Mouse (Mus musculus) neural tube, embryonic 12.5 days (tissue): ENCODE data around the gene Rps2. TPM values are rescaled to one million over a fixed set of nuclear protein-coding genes. Genes with fewer than 3 reads are reported as not detected.
A peak's percentile ranks its signal among the peaks of the same experiment; 100 is the strongest.
"Not testable (repeated sequence)": the region's sequence is repeated elsewhere in the genome, so short reads cannot be mapped to it uniquely, and the experiment has no call there.

ENCODE experiments used
- ATAC-seq: fragments of 200-750 bp; cut with Nextera tagmentation; 2 replicates; pipeline ENCODE4 v1.8.0; 2017; ENCODE audit warnings: low read depth, mild to moderate bottlenecking, moderate TSS enrichment, moderate library complexity; ENCODE audit not compliant: low FRiP score
- H3K27ac ChIP-seq: fragments of 300-500 bp; sonication (generic); 2 replicates; pipeline ENCODE4 v1.5.1; 2016
- H3K27me3 ChIP-seq: fragments of 300-500 bp; sonication (generic); replicated peaks from 2 replicates; pipeline ENCODE4 v1.6.1; 2016; ENCODE audit warnings: mild to moderate bottlenecking
- H3K36me3 ChIP-seq: fragments of 300-500 bp; sonication (generic); 2 replicates; pipeline ENCODE4 v1.6.1; 2016; ENCODE audit warnings: mild to moderate bottlenecking
- H3K4me1 ChIP-seq: fragments of 300-500 bp; sonication (generic); 2 replicates; pipeline ENCODE4 v1.6.1; 2016
- H3K4me2 ChIP-seq: fragments of 300-500 bp; sonication (generic); replicated peaks from 2 replicates; pipeline ENCODE4 v1.6.1; 2016; ENCODE audit warnings: mild to moderate bottlenecking
- H3K4me3 ChIP-seq: fragments of 300-500 bp; sonication (generic); 2 replicates; pipeline ENCODE4 v1.5.1; 2016
- H3K9ac ChIP-seq: fragments of 300-500 bp; sonication (generic); 2 replicates; pipeline ENCODE4 v1.6.1; 2016; ENCODE audit warnings: mild to moderate bottlenecking
- H3K9me3 ChIP-seq: fragments of 300-500 bp; sonication (generic); 2 replicates; pipeline ENCODE4 v1.6.1; 2016; ENCODE audit warnings: mild to moderate bottlenecking
- WGBS: fragments of 180-500 bp; shearing (Covaris S2); methylation state at CpG from one replicate; pipeline ENCODE4 v1.1.7; 2016; 5-methylcytosine and 5-hydroxymethylcytosine counted together
- polyA plus RNA-seq: library from polyadenylated mRNA; unstranded; fragments of >200 nt; fragmentation: Nextera tagmentation; extraction: Ambion mirVana; gene quantifications from 2 replicates; pipeline ENCODE4 v1.2.1, GENCODE M21; 2016

Rps2 gene
- 826 and 871 TPM in 2 replicates for polyA plus RNA-seq

DNA sequence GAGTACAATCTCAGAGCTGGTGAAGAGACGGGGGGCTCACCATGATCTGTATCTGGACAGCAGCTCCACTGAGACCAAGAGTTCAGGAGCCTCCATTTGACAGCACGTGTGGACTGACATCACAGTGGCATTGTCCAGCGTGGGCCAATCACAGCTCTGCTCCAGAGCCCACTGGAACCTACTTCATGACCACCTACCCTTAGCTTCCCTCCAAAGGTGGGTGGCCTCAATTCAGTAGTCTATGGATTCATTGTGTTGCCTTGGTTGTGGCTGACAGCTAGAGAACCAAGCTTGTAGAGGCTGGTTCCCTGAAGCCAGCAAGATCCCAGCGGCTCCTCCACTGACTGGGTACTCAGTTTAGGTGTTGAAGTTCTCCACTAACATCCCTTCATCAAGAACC, at the start of gene Rps2, which contains the start of gene Rnf151:
Rps2 (plus strand) TSS at position 174 of the 400 bp plus-strand sequence.
Rnf151 (minus strand) TSS at position 121 of the 400 bp plus-strand sequence.
- Histone ChIP-seq H3K4me3 (peak within 1 kb of the TSS; percentile 80), H3K27me3 (no peaks in the 10 kb centered on the region), H3K4me1 (peaks cover 24% of the 10 kb centered on the region), H3K9ac (0 out of 2 replicates have a peak within 1 kb of the TSS, but pooled peaks have one; percentile 83), H3K27ac (no peak within 1 kb of the TSS), H3K9me3 (no peaks in the 10 kb centered on the region), H3K4me2 (peak within 1 kb of the TSS; percentile 94), H3K36me3 (peaks cover 36% of the 10 kb centered on the region)
- ATAC-seq, result no peak
- 93% methylated on average over 4 of the region's 4 CpGs for WGBS

GRCm38 (mm10) chr17:24669214-24669544, 48.7 kb upstream of the Rps2 start:
- peak; percentile 41 for ATAC-seq
- 0 out of 2 replicates have a peak overlapping the region, but pooled peaks have one; percentile 59 for H3K27ac ChIP-seq
- H3K4me2 ChIP-seq, result peak overlapping the region; percentile 81
- not testable (repeated sequence) for H3K36me3 ChIP-seq, H3K27me3 ChIP-seq, H3K9me3 ChIP-seq
- 13% methylated on average over 15 of the region's 15 CpGs for WGBS
- H3K4me1 ChIP-seq, result peaks cover 27% of the 10 kb centered on the region
- peak overlapping the region; percentile 97; the same call in 1 of the 2 replicates for H3K9ac ChIP-seq
- H3K4me3 ChIP-seq, result peak overlapping the region; percentile 99

DNA sequence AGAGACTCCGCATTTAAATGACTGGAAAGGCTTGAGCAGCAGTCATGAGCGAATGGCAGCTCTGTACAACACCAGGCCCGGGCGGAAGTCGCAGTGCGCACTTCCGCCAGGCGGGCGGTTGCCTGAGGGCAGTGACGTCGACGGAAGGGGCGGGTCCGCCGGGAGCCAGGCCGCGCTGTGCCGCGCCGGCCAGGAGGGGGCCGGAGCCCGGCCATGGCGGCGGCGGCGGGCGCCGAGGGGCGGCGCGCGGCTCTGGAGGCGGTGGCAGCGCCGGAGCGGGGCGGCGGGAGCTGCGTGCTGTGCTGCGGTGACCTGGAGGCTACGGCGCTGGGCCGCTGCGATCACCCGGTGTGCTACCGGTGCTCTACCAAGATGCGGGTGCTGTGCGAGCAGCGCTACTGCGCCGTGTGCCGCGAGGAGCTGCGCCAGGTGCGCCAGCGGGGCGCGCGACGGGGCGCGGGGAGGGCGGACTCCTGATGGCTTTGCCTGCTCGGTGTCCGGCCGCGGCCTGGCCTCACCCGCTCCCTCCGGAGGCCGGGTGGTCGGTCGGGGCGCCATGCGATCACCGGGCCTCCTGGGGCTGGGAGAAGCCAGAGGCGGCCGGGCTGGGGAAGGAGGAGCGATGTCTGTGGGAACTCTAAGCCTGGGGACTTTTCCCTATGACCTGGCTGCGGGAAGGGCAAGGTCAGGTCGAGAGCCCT, 48.2 kb upstream of the Rps2 start, which contains the start of gene Zfp598:
Zfp598 (plus strand) TSS at position 143 of the 701 bp plus-strand sequence.
- no peaks in the 10 kb centered on the region for H3K36me3 ChIP-seq
- H3K4me3 ChIP-seq, result peak within 1 kb of the TSS; percentile 99
- H3K4me1 ChIP-seq, result peaks cover 27% of the 10 kb centered on the region
- peak within 1 kb of the TSS; percentile 59 for H3K27ac ChIP-seq
- H3K9me3 ChIP-seq, result no peaks in the 10 kb centered on the region
- no peaks in the 10 kb centered on the region for H3K27me3 ChIP-seq
- ATAC-seq, result peak; percentile 98
- WGBS, result 1% methylated on average over 66 of the region's 80 CpGs
- H3K4me2 ChIP-seq, result peak within 1 kb of the TSS; percentile 81
- H3K9ac ChIP-seq, result peak within 1 kb of the TSS; percentile 97

DNA sequence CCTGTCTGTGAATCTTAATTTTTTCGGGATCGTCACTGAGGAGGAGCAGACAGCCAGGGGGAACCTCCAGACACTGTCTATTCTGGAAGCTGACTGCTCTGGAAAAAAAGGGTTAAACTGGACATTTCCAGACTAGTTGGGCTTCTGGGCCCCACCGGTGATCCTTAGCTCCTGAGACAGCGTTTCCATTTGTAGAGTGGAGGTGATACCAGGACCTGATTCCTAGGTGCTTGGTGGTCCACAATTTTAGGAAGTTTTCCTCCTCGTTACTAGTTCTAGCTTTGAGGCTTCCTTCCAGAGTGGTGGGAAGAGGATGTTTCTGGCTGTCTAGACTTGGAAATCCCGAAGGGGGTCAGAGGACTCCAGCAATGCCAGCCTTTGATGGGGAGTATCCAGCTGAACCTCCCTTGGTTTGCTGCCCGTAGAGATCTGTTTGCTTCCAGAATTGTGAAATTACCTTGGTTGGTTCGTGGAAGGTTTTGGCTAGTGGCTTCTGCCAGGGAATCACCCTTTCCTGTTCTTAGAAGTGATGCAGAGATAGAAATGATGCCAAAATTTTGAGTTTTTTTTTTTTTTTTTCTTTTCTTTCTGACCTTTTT, 47.6 kb upstream of the Rps2 start:
- Histone ChIP-seq H3K4me3 (peak overlapping the region; percentile 99), H3K9me3 (no peaks in the 10 kb centered on the region), H3K4me1 (peaks cover 27% of the 10 kb centered on the region), H3K27ac (peak overlapping the region; percentile 59; the same call in 1 of the 2 replicates), H3K36me3 (no peaks in the 10 kb centered on the region), H3K27me3 (no peaks in the 10 kb centered on the region), H3K4me2 (peak overlapping the region; percentile 81), H3K9ac (peak overlapping the region; percentile 97)
- WGBS, result 15% methylated on average over 8 of the region's 8 CpGs
- ATAC-seq, result 0 out of 2 replicates have a peak, but pooled peaks have one; percentile 5

- no peaks in the 10 kb centered on the region for H3K27me3 ChIP-seq
- peak overlapping the region; percentile 97 for H3K9ac ChIP-seq
- H3K9me3 ChIP-seq, result no peaks in the 10 kb centered on the region
- no peak for ATAC-seq
- no peaks in the 10 kb centered on the region for H3K36me3 ChIP-seq
- peaks cover 27% of the 10 kb centered on the region for H3K4me1 ChIP-seq
- peak overlapping the region; percentile 81 for H3K4me2 ChIP-seq
- no peak overlapping the region for H3K27ac ChIP-seq
- 77% methylated on average over 5 of the region's 5 CpGs for WGBS
- H3K4me3 ChIP-seq, result no peak overlapping the region
These were observed 46.6 kb upstream of the Rps2 start for GRCm38 (mm10) chr17:24671346-24671745.

- Histone ChIP-seq H3K27ac (no peak overlapping the region), H3K9me3 (no peaks in the 10 kb centered on the region), H3K4me1 (peaks cover 27% of the 10 kb centered on the region), H3K9ac (no peak overlapping the region), H3K36me3 (peaks cover 5% of the 10 kb centered on the region), H3K27me3 (no peaks in the 10 kb centered on the region), H3K4me2 (peak overlapping the region; percentile 12), H3K4me3 (no peak overlapping the region)
- WGBS, result 33% methylated on average over 5 of the region's 5 CpGs
- no peak for ATAC-seq
These were observed 45.8 kb upstream of the Rps2 start for GRCm38 (mm10) chr17:24672141-24672540.

DNA sequence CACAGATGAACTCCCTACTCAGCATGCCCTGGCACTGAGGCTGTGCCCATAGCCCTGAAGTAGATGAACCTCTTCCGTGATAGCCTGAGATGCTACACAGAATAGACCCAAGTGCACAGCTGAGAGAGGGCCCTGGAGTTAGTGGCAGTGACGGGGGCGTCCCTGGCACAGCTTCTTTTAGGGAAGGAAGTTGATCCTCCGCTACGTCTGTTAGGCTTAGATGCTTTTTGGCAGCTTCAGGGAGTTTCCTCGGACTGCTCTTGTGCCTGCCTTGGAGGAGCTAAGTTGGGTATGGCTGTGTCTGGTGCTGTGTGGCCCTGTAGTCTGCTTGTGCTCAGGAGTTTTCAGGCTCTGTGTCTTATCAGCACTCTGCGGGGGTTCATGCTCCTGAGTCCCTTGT, 43.6 kb upstream of the Rps2 start:
- 90% methylated on average over 7 of the region's 7 CpGs for WGBS

GRCm38 (mm10) chr17:24676187-24676586, 41.7 kb upstream of the Rps2 start:
- ATAC-seq, result no peak
- peaks cover 45% of the 10 kb centered on the region for H3K36me3 ChIP-seq

More for the DNA sequence above, 43.6 kb upstream of the Rps2 start:
- Histone ChIP-seq H3K9me3 (no peaks in the 10 kb centered on the region), H3K4me1 (peaks cover 23% of the 10 kb centered on the region), H3K27ac (no peak overlapping the region), H3K4me2 (no peak overlapping the region), H3K36me3 (peaks cover 26% of the 10 kb centered on the region), H3K27me3 (no peaks in the 10 kb centered on the region), H3K9ac (0 out of 2 replicates have a peak overlapping the region, but pooled peaks have one; percentile 13), H3K4me3 (no peak overlapping the region)
- ATAC-seq, result no peak

DNA sequence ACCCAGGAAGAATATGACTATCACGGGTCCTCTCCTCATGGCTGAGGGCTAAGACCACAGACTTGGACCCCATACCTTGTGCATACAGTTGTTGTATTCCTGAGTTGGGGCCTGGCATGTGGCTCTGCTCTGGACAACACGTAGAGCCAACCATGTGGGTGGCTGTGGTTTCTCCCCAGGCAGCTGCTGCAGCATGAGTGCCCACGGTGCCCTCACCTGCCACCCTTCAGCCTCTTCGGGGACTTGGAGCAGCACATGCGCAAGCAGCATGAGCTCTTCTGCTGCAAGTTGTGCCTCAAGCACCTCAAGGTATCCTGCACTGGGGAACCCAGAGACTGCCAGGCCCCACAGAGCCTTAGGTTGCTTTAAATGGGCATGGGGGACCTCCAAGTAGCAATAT, 41.0 kb upstream of the Rps2 start:
- no peak overlapping the region for H3K4me2 ChIP-seq
- no peak overlapping the region for H3K9ac ChIP-seq
- ATAC-seq, result no peak
- H3K4me1 ChIP-seq, result peaks cover 5% of the 10 kb centered on the region
- H3K27me3 ChIP-seq, result no peaks in the 10 kb centered on the region
- no peak overlapping the region for H3K27ac ChIP-seq
- H3K4me3 ChIP-seq, result no peak overlapping the region
- WGBS, result 94% methylated on average over 5 of the region's 5 CpGs
- no peaks in the 10 kb centered on the region for H3K9me3 ChIP-seq
- H3K36me3 ChIP-seq, result peaks cover 52% of the 10 kb centered on the region

More at GRCm38 (mm10) chr17:24676187-24676586, 41.7 kb upstream of the Rps2 start:
- H3K9ac ChIP-seq, result no peak overlapping the region
- no peaks in the 10 kb centered on the region for H3K27me3 ChIP-seq
- peaks cover 11% of the 10 kb centered on the region for H3K4me1 ChIP-seq
- WGBS, result 59% methylated on average over 2 of the region's 2 CpGs
- H3K9me3 ChIP-seq, result no peaks in the 10 kb centered on the region
- H3K4me3 ChIP-seq, result no peak overlapping the region
- H3K27ac ChIP-seq, result no peak overlapping the region
- H3K4me2 ChIP-seq, result no peak overlapping the region

- no peak overlapping the region for H3K9ac ChIP-seq
- 90% methylated on average over 24 of the region's 24 CpGs for WGBS
- no peaks in the 10 kb centered on the region for H3K27me3 ChIP-seq
- H3K9me3 ChIP-seq, result no peaks in the 10 kb centered on the region
- no peak overlapping the region for H3K4me2 ChIP-seq
- ATAC-seq, result no peak
- no peaks in the 10 kb centered on the region for H3K4me1 ChIP-seq
- H3K27ac ChIP-seq, result no peak overlapping the region
- H3K36me3 ChIP-seq, result peaks cover 56% of the 10 kb centered on the region
- no peak overlapping the region for H3K4me3 ChIP-seq
These were observed 40.3 kb upstream of the Rps2 start for GRCm38 (mm10) chr17:24677500-24678080.

GRCm38 (mm10) chr17:24686514-24686913, 31.4 kb upstream of the Rps2 start:
- no peak overlapping the region for H3K27ac ChIP-seq
- H3K4me3 ChIP-seq, result no peak overlapping the region
- 26% methylated on average over 16 of the region's 16 CpGs for WGBS
- peaks cover 13% of the 10 kb centered on the region for H3K4me1 ChIP-seq
- no peaks in the 10 kb centered on the region for H3K9me3 ChIP-seq
- peaks cover 10% of the 10 kb centered on the region for H3K36me3 ChIP-seq
- H3K9ac ChIP-seq, result no peak overlapping the region
- peaks cover 43% of the 10 kb centered on the region for H3K27me3 ChIP-seq
- ATAC-seq, result no peak
- H3K4me2 ChIP-seq, result peak overlapping the region; percentile 30

GRCm38 (mm10) chr17:24687146-24687595, 30.7 kb upstream of the Rps2 start:
- Histone ChIP-seq H3K27ac (peak overlapping the region; percentile 27; the same call in 1 of the 2 replicates), H3K9ac (0 out of 2 replicates have a peak overlapping the region, but pooled peaks have one; percentile 21), H3K9me3 (no peaks in the 10 kb centered on the region), H3K4me2 (peak overlapping the region; percentile 56), H3K27me3 (peaks cover 43% of the 10 kb centered on the region), H3K36me3 (peaks cover 7% of the 10 kb centered on the region), H3K4me1 (peaks cover 13% of the 10 kb centered on the region), H3K4me3 (peak overlapping the region; percentile 26; the same call in 1 of the 2 replicates)
- ATAC-seq, result no peak
- WGBS, result 1% methylated on average over 25 of the region's 25 CpGs
